Mouse (Mus musculus) urinary bladder, postnatal 10 days (tissue): ENCODE results near the gene Olfr975.
"Not testable (repeated sequence)": the region's sequence is repeated elsewhere in the genome, so short reads cannot be mapped to it uniquely, and the experiment has no call there.

Experiments
- DNase-seq: peaks from one replicate; pipeline ENCODE4 v3.0.0; 2022; ENCODE audit warnings: low spot score

Olfr975 gene

GRCm38 (mm10) chr9:39951946-39952345, at the start of gene Olfr975:
Gene Olfr975, minus strand, starts transcription at chr9:39952046.
- no peak for DNase-seq

- no peak for DNase-seq
Observed at GRCm38 (mm10) chr9:39991813-39992212, 40.0 kb upstream of the Olfr975 start, which contains the start of gene Olfr978. Gene Olfr978, plus strand, starts transcription at chr9:39992113.

GRCm38 (mm10) chr9:39976581-39977145, 24.8 kb upstream of the Olfr975 start:
- DNase-seq, result not testable (repeated sequence)

GRCm38 (mm10) chr9:39961033-39961432, 9.2 kb upstream of the Olfr975 start, which contains the start of gene Olfr976:
Gene Olfr976, minus strand, starts transcription at chr9:39961133.
- not testable (repeated sequence) for DNase-seq

GRCm38 (mm10) chr9:39937201-39937600, 14.6 kb downstream of the Olfr975 start, which contains the start of gene Olfr974:
Gene Olfr974, plus strand, starts transcription at chr9:39937501.
- DNase-seq, result no peak

- not testable (repeated sequence) for DNase-seq
Observed at GRCm38 (mm10) chr9:39928837-39929236, 23.0 kb downstream of the Olfr975 start.

GRCm38 (mm10) chr9:39927975-39928836, 23.6 kb downstream of the Olfr975 start:
- not testable (repeated sequence) for DNase-seq

GRCm38 (mm10) chr9:39909939-39910338, 41.9 kb downstream of the Olfr975 start:
- no peak for DNase-seq

- DNase-seq, result no peak
Observed at GRCm38 (mm10) chr9:39907036-39907435, 44.8 kb downstream of the Olfr975 start, which contains the start of gene Olfr229. Gene Olfr229, plus strand, starts transcription at chr9:39907336.

- DNase-seq, result no peak
Observed at GRCm38 (mm10) chr9:39905106-39905505, 46.7 kb downstream of the Olfr975 start.
